Mouse (Mus musculus): ENCODE results near the gene Olfr1054. TPM values are rescaled to one million over a fixed set of nuclear protein-coding genes. Genes with fewer than 3 reads are reported as not detected.
"Not testable (repeated sequence)": the region's sequence is repeated elsewhere in the genome, so short reads cannot be mapped to it uniquely, and the experiment has no call there.

Olfr1054 gene
- polyA plus RNA-seq (2016; fragmentation: Nextera tagmentation; extraction: Ambion mirVana): not detected in 2 replicates

DNA sequence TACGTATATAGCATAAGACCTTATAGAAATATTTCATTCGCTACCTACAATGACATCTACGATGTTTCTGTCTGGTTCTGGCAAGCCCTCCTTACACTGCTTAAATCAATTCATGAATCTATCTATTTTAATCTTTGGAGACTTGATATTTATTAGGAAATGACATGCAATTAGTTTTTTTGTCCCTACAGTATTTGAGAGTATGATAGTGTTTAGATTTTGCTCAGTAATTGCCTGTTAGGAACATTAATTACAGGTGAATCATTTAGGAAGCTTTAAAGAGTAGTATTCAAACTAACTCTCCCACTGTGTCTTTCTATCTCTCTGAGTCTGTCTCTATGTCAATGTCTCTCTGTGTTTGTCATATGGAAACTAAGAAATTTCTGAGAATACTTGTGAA is at the start of gene Olfr1054:
Gene Olfr1054 (minus strand): TSS at position 101 of the 400 bp plus-strand sequence.
- DNase-seq (ENCODE audit: low spot score): no peak
- H3K27me3 ChIP-seq (ENCODE audit: low read depth, poor library complexity, severe bottlenecking): no peaks in the 10 kb centered on the region
- no peaks in the 10 kb centered on the region for H3K9me3 ChIP-seq (replicated peaks)
- no peaks in the 10 kb centered on the region for H3K36me3 ChIP-seq
- no peak within 1 kb of the TSS for H3K4me3 ChIP-seq
- H3K4me1 ChIP-seq: no peaks in the 10 kb centered on the region
- no peak within 1 kb of the TSS for H3K27ac ChIP-seq (replicated peaks)
- WGBS: 90% methylated on average over 3 of the region's 3 CpGs

- Histone ChIP-seq H3K9me3 (replicated peaks) (no peaks in the 10 kb centered on the region), H3K4me3 (no peak within 1 kb of the TSS), H3K36me3 (no peaks in the 10 kb centered on the region), H3K27ac (replicated peaks) (no peak within 1 kb of the TSS), H3K4me1 (no peaks in the 10 kb centered on the region), H3K27me3 (ENCODE audit: low read depth, poor library complexity, severe bottlenecking) (no peaks in the 10 kb centered on the region)
- no peak for DNase-seq (ENCODE audit: low spot score)
Observed at GRCm38 (mm10) chr2:86378293-86378692, 43.1 kb upstream of the Olfr1054 start, which contains the start of gene Olfr1057. Gene Olfr1057 (minus strand): TSS chr2:86378393.

GRCm38 (mm10) chr2:86366342-86366741 is 31.1 kb upstream of the Olfr1054 start:
- 57% methylated on average over 1 of the region's 6 CpGs for WGBS
- not testable (repeated sequence) for H3K27me3 ChIP-seq (ENCODE audit: low read depth, poor library complexity, severe bottlenecking); H3K4me3 ChIP-seq; H3K27ac ChIP-seq (replicated peaks); DNase-seq (ENCODE audit: low spot score); H3K9me3 ChIP-seq (replicated peaks); H3K36me3 ChIP-seq; H3K4me1 ChIP-seq

- Histone ChIP-seq H3K36me3 (no peaks in the 10 kb centered on the region), H3K4me1 (no peaks in the 10 kb centered on the region), H3K9me3 (replicated peaks) (no peaks in the 10 kb centered on the region), H3K27me3 (ENCODE audit: low read depth, poor library complexity, severe bottlenecking) (no peaks in the 10 kb centered on the region), H3K4me3 (no peak within 1 kb of the TSS), H3K27ac (replicated peaks) (no peak within 1 kb of the TSS)
- DNase-seq (ENCODE audit: low spot score): no peak
Observed at GRCm38 (mm10) chr2:86362369-86362768, 27.1 kb upstream of the Olfr1054 start, which contains the start of gene Olfr1056. Gene Olfr1056 (minus strand): TSS chr2:86362469.

DNA sequence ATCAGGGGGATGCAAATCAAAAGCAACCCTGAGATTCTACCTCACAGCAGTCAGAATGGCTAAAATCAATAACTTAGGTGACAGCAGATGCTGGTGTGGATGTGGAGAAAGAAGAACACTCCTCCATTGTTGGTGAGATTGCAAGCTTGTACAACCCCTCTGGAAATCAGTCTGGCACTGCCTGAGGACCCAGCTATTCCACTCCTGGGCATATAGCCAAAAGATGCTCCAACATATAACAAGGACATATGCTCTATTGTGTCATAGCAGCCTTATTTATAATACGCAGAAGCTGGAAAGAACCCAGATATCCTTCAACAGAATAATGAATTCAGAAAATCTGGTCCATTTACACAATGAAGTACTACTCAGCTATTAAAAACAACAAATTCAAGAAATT is 16.5 kb upstream of the Olfr1054 start:
- DNase-seq (ENCODE audit: low spot score); H3K36me3 ChIP-seq; H3K9me3 ChIP-seq (replicated peaks); H3K4me1 ChIP-seq; H3K27ac ChIP-seq (replicated peaks); H3K27me3 ChIP-seq (ENCODE audit: low read depth, poor library complexity, severe bottlenecking); H3K4me3 ChIP-seq: not testable (repeated sequence)
- 97% methylated on average over 1 of the region's 1 CpGs for WGBS

DNA sequence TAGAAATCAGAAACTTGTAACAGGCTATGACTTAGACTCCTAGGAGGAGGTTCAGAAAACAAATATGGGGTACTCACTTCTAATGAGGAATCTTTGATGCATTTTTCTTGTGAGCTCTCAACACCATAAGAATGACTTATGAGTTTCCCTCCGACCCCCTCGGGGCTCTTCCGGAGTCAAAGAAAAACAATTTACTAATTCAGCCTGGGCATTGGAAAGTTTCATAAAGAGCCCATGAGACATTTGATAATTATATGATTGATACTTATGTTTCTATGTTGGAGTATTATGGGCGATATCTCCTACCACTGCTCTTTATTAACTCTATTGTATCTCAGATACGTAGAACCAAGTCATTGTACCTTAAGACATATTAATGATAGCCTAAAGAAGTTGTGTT is 15.0 kb upstream of the Olfr1054 start, which contains the start of gene Olfr1055:
Gene Olfr1055 (minus strand): TSS at position 101 of the 400 bp plus-strand sequence.
- H3K4me1 ChIP-seq: no peaks in the 10 kb centered on the region
- H3K27ac ChIP-seq (replicated peaks): no peak within 1 kb of the TSS
- no peak within 1 kb of the TSS for H3K4me3 ChIP-seq
- no peaks in the 10 kb centered on the region for H3K27me3 ChIP-seq (ENCODE audit: low read depth, poor library complexity, severe bottlenecking)
- no peaks in the 10 kb centered on the region for H3K9me3 ChIP-seq (replicated peaks)
- no peaks in the 10 kb centered on the region for H3K36me3 ChIP-seq
- WGBS: 93% methylated on average over 5 of the region's 5 CpGs
- DNase-seq (ENCODE audit: low spot score): no peak

- 68% methylated on average over 3 of the region's 3 CpGs for WGBS
Observed at GRCm38 (mm10) chr2:86315184-86315583, 20.0 kb downstream of the Olfr1054 start, which contains the start of gene Olfr1053. Gene Olfr1053 (minus strand): TSS chr2:86315284.

GRCm38 (mm10) chr2:86292155-86292554 is 43.1 kb downstream of the Olfr1054 start, which contains the start of gene Olfr1052:
Gene Olfr1052 (plus strand): TSS chr2:86292455.
- no peaks in the 10 kb centered on the region for H3K4me1 ChIP-seq

More at GRCm38 (mm10) chr2:86315184-86315583, 20.0 kb downstream of the Olfr1054 start, which contains the start of gene Olfr1053:
- Histone ChIP-seq H3K27ac (replicated peaks) (no peak within 1 kb of the TSS), H3K4me1 (no peaks in the 10 kb centered on the region), H3K4me3 (no peak within 1 kb of the TSS), H3K27me3 (ENCODE audit: low read depth, poor library complexity, severe bottlenecking) (no peaks in the 10 kb centered on the region), H3K9me3 (replicated peaks) (no peaks in the 10 kb centered on the region), H3K36me3 (no peaks in the 10 kb centered on the region)
- DNase-seq (ENCODE audit: low spot score): no peak

More at GRCm38 (mm10) chr2:86292155-86292554, 43.1 kb downstream of the Olfr1054 start, which contains the start of gene Olfr1052:
- DNase-seq (ENCODE audit: low spot score): no peak
- Histone ChIP-seq H3K36me3 (no peaks in the 10 kb centered on the region), H3K27ac (replicated peaks) (no peak within 1 kb of the TSS), H3K27me3 (ENCODE audit: low read depth, poor library complexity, severe bottlenecking) (no peaks in the 10 kb centered on the region), H3K9me3 (replicated peaks) (no peaks in the 10 kb centered on the region), H3K4me3 (no peak within 1 kb of the TSS)

Other genes with a start within 250 kb of the Olfr1054 start
- gene Olfr1037, start 248.0 kb downstream of the Olfr1054 start, polyA plus RNA-seq (2016; fragmentation: Nextera tagmentation; extraction: Ambion mirVana): not detected in 2 replicates
- not detected in 2 replicates for gene Olfr1039, start 199.5 kb downstream of the Olfr1054 start, polyA plus RNA-seq (2016; fragmentation: Nextera tagmentation; extraction: Ambion mirVana)
- not detected in 2 replicates for gene Olfr1040, start 188.7 kb downstream of the Olfr1054 start, polyA plus RNA-seq (2016; fragmentation: Nextera tagmentation; extraction: Ambion mirVana)
- gene Olfr1042, start 173.6 kb downstream of the Olfr1054 start, polyA plus RNA-seq (2016; fragmentation: Nextera tagmentation; extraction: Ambion mirVana): not detected in 2 replicates
- gene Olfr1043, start 167.9 kb downstream of the Olfr1054 start, polyA plus RNA-seq (2016; fragmentation: Nextera tagmentation; extraction: Ambion mirVana): not detected in 2 replicates
- not detected in 2 replicates for gene Olfr1044, start 157.6 kb downstream of the Olfr1054 start, polyA plus RNA-seq (2016; fragmentation: Nextera tagmentation; extraction: Ambion mirVana)
- gene Olfr52, start 149.8 kb downstream of the Olfr1054 start, polyA plus RNA-seq (2016; fragmentation: Nextera tagmentation; extraction: Ambion mirVana): not detected in 2 replicates
- not detected in 2 replicates for gene Olfr1045, start 132.4 kb downstream of the Olfr1054 start, polyA plus RNA-seq (2016; fragmentation: Nextera tagmentation; extraction: Ambion mirVana)
- not detected in 2 replicates for gene Olfr1046, start 116.1 kb downstream of the Olfr1054 start, polyA plus RNA-seq (2016; fragmentation: Nextera tagmentation; extraction: Ambion mirVana)
- not detected in 2 replicates for gene Olfr1047, start 104.0 kb downstream of the Olfr1054 start, polyA plus RNA-seq (2016; fragmentation: Nextera tagmentation; extraction: Ambion mirVana)
- gene Olfr1048, start 95.1 kb downstream of the Olfr1054 start, polyA plus RNA-seq (2016; fragmentation: Nextera tagmentation; extraction: Ambion mirVana): not detected in 2 replicates
- not detected in 2 replicates for gene Olfr1049, start 77.1 kb downstream of the Olfr1054 start, polyA plus RNA-seq (2016; fragmentation: Nextera tagmentation; extraction: Ambion mirVana)
- not detected in 2 replicates for gene Olfr1051, start 56.3 kb downstream of the Olfr1054 start, polyA plus RNA-seq (2016; fragmentation: Nextera tagmentation; extraction: Ambion mirVana)
- gene Olfr1052, start 43.0 kb downstream of the Olfr1054 start, polyA plus RNA-seq (2016; fragmentation: Nextera tagmentation; extraction: Ambion mirVana): not detected in 2 replicates
- not detected in 2 replicates for gene Olfr1053, start 20.1 kb downstream of the Olfr1054 start, polyA plus RNA-seq (2016; fragmentation: Nextera tagmentation; extraction: Ambion mirVana)
- gene Olfr1055, start 14.9 kb upstream of the Olfr1054 start, polyA plus RNA-seq (2016; fragmentation: Nextera tagmentation; extraction: Ambion mirVana): not detected in 2 replicates
- not detected in 2 replicates for gene Olfr1056, start 27.0 kb upstream of the Olfr1054 start, polyA plus RNA-seq (2016; fragmentation: Nextera tagmentation; extraction: Ambion mirVana)
- gene Olfr1057, start 43.0 kb upstream of the Olfr1054 start, polyA plus RNA-seq (2016; fragmentation: Nextera tagmentation; extraction: Ambion mirVana): not detected in 2 replicates
- gene Olfr1058, start 53.1 kb upstream of the Olfr1054 start, polyA plus RNA-seq (2016; fragmentation: Nextera tagmentation; extraction: Ambion mirVana): not detected in 2 replicates
- not detected in 2 replicates for gene Olfr1061, start 78.6 kb upstream of the Olfr1054 start, polyA plus RNA-seq (2016; fragmentation: Nextera tagmentation; extraction: Ambion mirVana)
- not detected in 2 replicates for gene Olfr1062, start 91.3 kb upstream of the Olfr1054 start, polyA plus RNA-seq (2016; fragmentation: Nextera tagmentation; extraction: Ambion mirVana)
- gene Olfr1065, start 115.2 kb upstream of the Olfr1054 start, polyA plus RNA-seq (2016; fragmentation: Nextera tagmentation; extraction: Ambion mirVana): not detected in 2 replicates
- not detected in 2 replicates for gene Olfr1066, start 120.8 kb upstream of the Olfr1054 start, polyA plus RNA-seq (2016; fragmentation: Nextera tagmentation; extraction: Ambion mirVana)
- gene Olfr228, start 152.0 kb upstream of the Olfr1054 start, polyA plus RNA-seq (2016; fragmentation: Nextera tagmentation; extraction: Ambion mirVana): not detected in 2 replicates
- not detected in 2 replicates for gene Olfr1076, start 173.0 kb upstream of the Olfr1054 start, polyA plus RNA-seq (2016; fragmentation: Nextera tagmentation; extraction: Ambion mirVana)
- gene Olfr1079, start 207.0 kb upstream of the Olfr1054 start, polyA plus RNA-seq (2016; fragmentation: Nextera tagmentation; extraction: Ambion mirVana): not detected in 2 replicates
- not detected in 2 replicates for gene Olfr1080, start 222.8 kb upstream of the Olfr1054 start, polyA plus RNA-seq (2016; fragmentation: Nextera tagmentation; extraction: Ambion mirVana)